Mouse (Mus musculus) heart, embryonic 13.5 days (tissue): ENCODE results near the gene Taf10. TPM values are rescaled to one million over a fixed set of nuclear protein-coding genes. Genes with fewer than 3 reads are reported as not detected.
A peak's percentile ranks its signal among the peaks of the same experiment; 100 is the strongest.
"Not testable (repeated sequence)": the region's sequence is repeated elsewhere in the genome, so short reads cannot be mapped to it uniquely, and the experiment has no call there.

Source experiments
- ATAC-seq: fragments of 200-750 bp; cut with Nextera tagmentation; 2 replicates; pipeline ENCODE4 v1.8.0; 2017; ENCODE audit warnings: moderate TSS enrichment; ENCODE audit not compliant: insufficient number of reproducible peaks, low FRiP score, low TSS enrichment; ENCODE audit errors: extremely low read depth
- H3K27ac ChIP-seq: fragments of 300-500 bp; sonication (generic); replicated peaks from 2 replicates; pipeline ENCODE4 v1.5.1; 2015; ENCODE audit warnings: moderate library complexity, mild to moderate bottlenecking, inconsistent platforms
- H3K27me3 ChIP-seq: fragments of 300-500 bp; sonication (generic); replicated peaks from 2 replicates; pipeline ENCODE4 v1.6.1; 2015; ENCODE audit warnings: mild to moderate bottlenecking, inconsistent platforms
- H3K36me3 ChIP-seq: fragments of 300-500 bp; sonication (generic); 2 replicates; pipeline ENCODE4 v1.6.1; 2015; ENCODE audit warnings: mild to moderate bottlenecking, inconsistent platforms
- H3K4me1 ChIP-seq: fragments of 300-500 bp; sonication (generic); 2 replicates; pipeline ENCODE4 v1.6.1; 2015; ENCODE audit warnings: inconsistent platforms
- H3K4me2 ChIP-seq: fragments of 300-500 bp; sonication (generic); 2 replicates; pipeline ENCODE4 v1.6.1; 2015; ENCODE audit warnings: inconsistent platforms, mild to moderate bottlenecking, moderate library complexity
- H3K4me3 ChIP-seq: fragments of 300-500 bp; sonication (generic); 2 replicates; pipeline ENCODE4 v1.5.1; 2015; ENCODE audit warnings: moderate library complexity, mild to moderate bottlenecking, inconsistent platforms
- H3K9ac ChIP-seq: fragments of 300-500 bp; sonication (generic); 2 replicates; pipeline ENCODE4 v1.6.1; 2015; ENCODE audit warnings: inconsistent platforms, mild to moderate bottlenecking, moderate library complexity
- H3K9me3 ChIP-seq: fragments of 300-500 bp; sonication (generic); 2 replicates; pipeline ENCODE4 v1.6.1; 2016; ENCODE audit warnings: inconsistent platforms
- WGBS: fragments of 180-500 bp; shearing (Covaris S2); methylation state at CpG from one replicate; pipeline ENCODE4 v1.1.7; 2015; ENCODE audit warnings: mixed read lengths; 5-methylcytosine and 5-hydroxymethylcytosine counted together
- polyA plus RNA-seq: library from polyadenylated mRNA; unstranded; fragments of >200 nt; fragmentation: Nextera tagmentation; extraction: Ambion mirVana; gene quantifications from 2 replicates; pipeline ENCODE4 v1.2.1, GENCODE M21; 2015

The Taf10 gene
- polyA plus RNA-seq, 1 experiment from 2014 or later: 120 TPM

GRCm38 (mm10) chr7:105751491-105752433, 7.6 kb upstream of the Taf10 start, which contains the start of gene Tpp1:
Tpp1 (minus strand) TSS chr7:105752235.
- Histone ChIP-seq H3K4me1 (peaks cover 17% of the 10 kb centered on the region), H3K27ac (peak within 1 kb of the TSS; percentile 25; the same call in 1 of the 2 replicates), H3K27me3 (no peaks in the 10 kb centered on the region), H3K9ac (peak within 1 kb of the TSS; percentile 84), H3K4me3 (peak within 1 kb of the TSS; percentile 67), H3K4me2 (peak within 1 kb of the TSS; percentile 79), H3K36me3 (peaks cover 69% of the 10 kb centered on the region), H3K9me3 (no peaks in the 10 kb centered on the region)
- ATAC-seq: peak; percentile 90
- WGBS: 16% methylated on average over 20 of the region's 20 CpGs

GRCm38 (mm10) chr7:105747776-105748175, 3.6 kb upstream of the Taf10 start:
- no peaks in the 10 kb centered on the region for H3K27me3 ChIP-seq
- H3K36me3 ChIP-seq: peaks cover 47% of the 10 kb centered on the region
- no peaks in the 10 kb centered on the region for H3K9me3 ChIP-seq
- no peak for ATAC-seq
- peaks cover 32% of the 10 kb centered on the region for H3K4me1 ChIP-seq
- no peak overlapping the region for H3K27ac ChIP-seq
- H3K9ac ChIP-seq: no peak overlapping the region
- 83% methylated on average over 2 of the region's 2 CpGs for WGBS
- H3K4me3 ChIP-seq: no peak overlapping the region
- no peak overlapping the region for H3K4me2 ChIP-seq

GRCm38 (mm10) chr7:105743246-105743925, 775 bp downstream of the Taf10 start:
- not testable (repeated sequence) for H3K9me3 ChIP-seq, ATAC-seq, H3K27me3 ChIP-seq
- H3K9ac ChIP-seq: peak overlapping the region; percentile 98
- peak overlapping the region; percentile 85 for H3K4me2 ChIP-seq
- H3K27ac ChIP-seq: peak overlapping the region; percentile 83
- 31% methylated on average over 20 of the region's 20 CpGs for WGBS
- peak overlapping the region; percentile 92 for H3K4me3 ChIP-seq
- H3K4me1 ChIP-seq: peaks cover 31% of the 10 kb centered on the region
- peaks cover 64% of the 10 kb centered on the region for H3K36me3 ChIP-seq

- Histone ChIP-seq H3K27ac (0 out of 2 replicates have a peak overlapping the region, but pooled peaks have one; percentile 83), H3K4me1 (peaks cover 38% of the 10 kb centered on the region), H3K9ac (peak overlapping the region; percentile 98), H3K4me3 (peak overlapping the region; percentile 92), H3K4me2 (peak overlapping the region; percentile 85), H3K36me3 (peaks cover 57% of the 10 kb centered on the region)
- WGBS: 77% methylated on average over 7 of the region's 7 CpGs
- ATAC-seq, H3K27me3 ChIP-seq, H3K9me3 ChIP-seq: not testable (repeated sequence)
These were observed 1.5 kb downstream of the Taf10 start for GRCm38 (mm10) chr7:105742539-105743215.

- Histone ChIP-seq H3K27me3 (no peaks in the 10 kb centered on the region), H3K4me3 (no peak overlapping the region), H3K9me3 (no peaks in the 10 kb centered on the region), H3K4me2 (no peak overlapping the region), H3K36me3 (peaks cover 50% of the 10 kb centered on the region), H3K9ac (no peak overlapping the region), H3K4me1 (peaks cover 41% of the 10 kb centered on the region), H3K27ac (no peak overlapping the region)
- ATAC-seq: no peak
- WGBS: 86% methylated on average over 9 of the region's 9 CpGs
These were observed 2.2 kb downstream of the Taf10 start for GRCm38 (mm10) chr7:105741978-105742377.

GRCm38 (mm10) chr7:105740851-105741250, 3.3 kb downstream of the Taf10 start:
- Histone ChIP-seq H3K9me3 (no peaks in the 10 kb centered on the region), H3K4me2 (no peak overlapping the region), H3K36me3 (peaks cover 41% of the 10 kb centered on the region), H3K27ac (no peak overlapping the region), H3K27me3 (no peaks in the 10 kb centered on the region), H3K4me3 (no peak overlapping the region), H3K9ac (no peak overlapping the region), H3K4me1 (peaks cover 41% of the 10 kb centered on the region)
- 83% methylated on average over 6 of the region's 6 CpGs for WGBS
- ATAC-seq: no peak

GRCm38 (mm10) chr7:105740089-105740795, 3.9 kb downstream of the Taf10 start:
- WGBS: 89% methylated on average over 13 of the region's 13 CpGs
- no peak for ATAC-seq

GRCm38 (mm10) chr7:105738948-105739347, 5.2 kb downstream of the Taf10 start:
- H3K4me2 ChIP-seq: peak overlapping the region; percentile 92
- H3K36me3 ChIP-seq: peaks cover 50% of the 10 kb centered on the region
- H3K9me3 ChIP-seq: no peaks in the 10 kb centered on the region
- H3K27me3 ChIP-seq: no peaks in the 10 kb centered on the region
- H3K27ac ChIP-seq: peak overlapping the region; percentile 98
- H3K4me3 ChIP-seq: peak overlapping the region; percentile 96
- WGBS: 4% methylated on average over 3 of the region's 3 CpGs
- peaks cover 47% of the 10 kb centered on the region for H3K4me1 ChIP-seq
- H3K9ac ChIP-seq: peak overlapping the region; percentile 99
- ATAC-seq: peak; percentile 54; the same call in 1 of the 2 replicates

More at GRCm38 (mm10) chr7:105740089-105740795, 3.9 kb downstream of the Taf10 start:
- H3K4me3 ChIP-seq: no peak overlapping the region
- no peaks in the 10 kb centered on the region for H3K27me3 ChIP-seq
- H3K9me3 ChIP-seq: no peaks in the 10 kb centered on the region
- 0 out of 2 replicates have a peak overlapping the region, but pooled peaks have one; percentile 68 for H3K9ac ChIP-seq
- H3K4me2 ChIP-seq: no peak overlapping the region
- peak overlapping the region; percentile 98; the same call in 1 of the 2 replicates for H3K27ac ChIP-seq
- H3K4me1 ChIP-seq: peaks cover 47% of the 10 kb centered on the region
- peaks cover 41% of the 10 kb centered on the region for H3K36me3 ChIP-seq

- Histone ChIP-seq H3K36me3 (peaks cover 56% of the 10 kb centered on the region), H3K4me1 (peaks cover 44% of the 10 kb centered on the region), H3K4me2 (peak overlapping the region; percentile 92), H3K27me3 (no peaks in the 10 kb centered on the region), H3K9ac (peak overlapping the region; percentile 99), H3K27ac (peak overlapping the region; percentile 98), H3K4me3 (peak overlapping the region; percentile 96), H3K9me3 (no peaks in the 10 kb centered on the region)
- WGBS: 32% methylated on average over 2 of the region's 2 CpGs
- ATAC-seq: no peak
These were observed 5.9 kb downstream of the Taf10 start for GRCm38 (mm10) chr7:105738286-105738685.

- Histone ChIP-seq H3K4me2 (peak overlapping the region; percentile 92), H3K36me3 (peaks cover 56% of the 10 kb centered on the region), H3K9ac (peak overlapping the region; percentile 99), H3K27ac (peak overlapping the region; percentile 98), H3K9me3 (no peaks in the 10 kb centered on the region), H3K4me1 (peaks cover 37% of the 10 kb centered on the region), H3K27me3 (no peaks in the 10 kb centered on the region), H3K4me3 (peak overlapping the region; percentile 96)
- ATAC-seq: no peak
- 12% methylated on average over 3 of the region's 3 CpGs for WGBS
These were observed 6.5 kb downstream of the Taf10 start for GRCm38 (mm10) chr7:105737648-105738047.
